Mouse (Mus musculus) ES-Bruce4 (cell line): ENCODE data around the gene Hoxc10. TPM values are rescaled to one million over a fixed set of nuclear protein-coding genes. Genes with fewer than 3 reads are reported as not detected.
A peak's percentile ranks its signal among the peaks of the same experiment; 100 is the strongest.

Experiments
- H3K27ac ChIP-seq: 2 replicates; pipeline ENCODE4 v1.5.1; 2012; ENCODE audit warnings: low read length, inconsistent platforms; ENCODE audit not compliant: insufficient read depth
- H3K27me3 ChIP-seq: 2 replicates; pipeline ENCODE4 v1.6.1; 2012; ENCODE audit warnings: mild to moderate bottlenecking, low read length, inconsistent platforms; ENCODE audit not compliant: control insufficient read depth, poor library complexity, insufficient read depth, severe bottlenecking
- H3K36me3 ChIP-seq: 2 replicates; pipeline ENCODE4 v1.6.1; 2012; ENCODE audit warnings: inconsistent platforms, mild to moderate bottlenecking, low read length, moderate library complexity; ENCODE audit not compliant: control insufficient read depth, poor library complexity, insufficient read depth, severe bottlenecking
- H3K4me1 ChIP-seq: one replicate; pipeline ENCODE4 v1.8.1; 2011; ENCODE audit warnings: low read length; ENCODE audit not compliant: control insufficient read depth, insufficient read depth
- H3K4me3 ChIP-seq: 2 replicates; pipeline ENCODE4 v1.5.1; 2011; ENCODE audit warnings: low read depth, mild to moderate bottlenecking, low read length
- H3K9ac ChIP-seq: 2 replicates; pipeline ENCODE4 v1.6.1; 2012; ENCODE audit warnings: low read depth, mild to moderate bottlenecking, inconsistent platforms; ENCODE audit not compliant: poor library complexity, severe bottlenecking
- H3K9me3 ChIP-seq: replicated peaks from 2 replicates; pipeline ENCODE4 v1.6.1; 2012; ENCODE audit warnings: mild to moderate bottlenecking, low read length, inconsistent platforms; ENCODE audit not compliant: control insufficient read depth, poor library complexity, insufficient read depth, severe bottlenecking
- CTCF ChIP-seq: IDR thresholded peaks from one replicate; pipeline ENCODE4 v1.8.1; 2011; ENCODE audit warnings: low read depth, low read length
- EP300 ChIP-seq: IDR thresholded peaks from 2 replicates; pipeline ENCODE4 v1.6.1; 2011; ENCODE audit warnings: low read depth, low read length; ENCODE audit not compliant: insufficient read depth
- POLR2A ChIP-seq: IDR thresholded peaks from one replicate; pipeline ENCODE4 v1.8.1; 2011; ENCODE audit warnings: low read length; ENCODE audit not compliant: insufficient read depth
- polyA plus RNA-seq: library from polyadenylated mRNA; stranded (reverse); fragments of >200 nt; gene quantifications from 2 replicates; pipeline ENCODE4 v1.2.4, GENCODE M21; 2011; ENCODE audit warnings: low read depth; ENCODE audit not compliant: missing spikeins, insufficient read depth, insufficient read length

The Hoxc10 gene
- polyA plus RNA-seq, 1 experiment: not detected

GRCm38 (mm10) chr15:102950877-102951276 lies 15.7 kb upstream of the Hoxc10 start:
- Histone ChIP-seq H3K4me1 (no peaks in the 10 kb centered on the region), H3K9ac (no peak overlapping the region), H3K9me3 (no peaks in the 10 kb centered on the region), H3K36me3 (no peaks in the 10 kb centered on the region), H3K27ac (no peak overlapping the region), H3K4me3 (no peak overlapping the region), H3K27me3 (peaks cover 63% of the 10 kb centered on the region)
- TF ChIP-seq POLR2A (no peak), CTCF (no peak), EP300 (no peak)

DNA sequence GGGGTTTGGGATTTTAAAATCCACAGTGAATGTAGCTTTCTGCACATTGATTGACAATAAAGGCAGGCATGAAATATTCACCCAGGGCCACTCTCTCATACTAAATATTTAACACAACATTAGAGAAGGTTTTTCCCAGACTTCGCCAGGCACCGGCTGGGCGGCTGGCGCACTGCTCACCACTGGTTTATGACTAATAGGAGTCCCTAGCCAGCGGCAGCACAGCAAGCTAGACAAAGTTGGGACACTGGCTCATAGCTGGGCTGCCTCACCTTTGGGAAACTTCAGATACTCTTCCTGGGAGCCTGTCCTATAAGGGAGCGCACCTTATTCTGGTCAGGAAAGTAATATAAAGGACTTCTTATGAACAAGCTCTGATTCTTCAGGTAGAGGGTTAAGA lies 13.0 kb upstream of the Hoxc10 start:
- Histone ChIP-seq H3K9me3 (no peaks in the 10 kb centered on the region), H3K27ac (no peak overlapping the region), H3K4me1 (no peaks in the 10 kb centered on the region), H3K4me3 (no peak overlapping the region), H3K9ac (no peak overlapping the region), H3K27me3 (peaks cover 75% of the 10 kb centered on the region), H3K36me3 (no peaks in the 10 kb centered on the region)
- no peak for TF ChIP-seq CTCF
- no peak for TF ChIP-seq POLR2A
- no peak for TF ChIP-seq EP300

DNA sequence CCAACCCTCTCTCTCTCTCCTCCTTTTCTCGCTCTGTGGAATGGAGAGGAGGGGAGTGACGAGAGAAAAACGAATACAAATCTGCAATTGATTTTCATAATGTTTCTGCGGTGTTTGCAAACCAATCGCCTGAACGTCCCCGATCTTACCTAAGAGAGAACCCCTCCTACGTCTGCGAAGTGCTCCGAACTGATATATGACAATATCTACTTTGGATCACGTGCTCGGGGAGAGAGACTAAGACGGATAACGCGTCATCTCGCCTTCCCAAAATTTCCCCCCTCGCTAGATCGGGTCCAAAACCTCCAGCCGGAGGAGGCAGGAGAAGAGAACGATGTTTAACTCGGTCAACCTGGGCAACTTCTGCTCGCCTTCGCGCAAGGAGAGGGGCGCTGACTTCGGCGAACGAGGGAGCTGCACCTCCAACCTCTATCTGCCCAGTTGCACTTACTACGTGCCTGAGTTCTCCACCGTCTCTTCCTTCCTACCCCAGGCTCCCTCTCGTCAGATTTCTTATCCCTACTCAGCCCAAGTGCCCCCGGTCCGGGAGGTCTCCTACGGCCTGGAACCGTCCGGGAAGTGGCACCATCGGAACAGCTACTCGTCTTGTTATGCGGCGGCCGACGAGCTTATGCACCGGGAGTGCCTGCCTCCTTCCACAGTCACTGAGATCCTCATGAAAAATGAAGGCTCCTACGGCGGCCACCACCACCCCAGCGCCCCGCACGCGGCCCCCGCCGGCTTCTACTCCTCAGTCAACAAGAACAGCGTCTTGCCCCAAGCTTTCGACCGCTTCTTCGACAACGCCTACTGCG lies 12.2 kb upstream of the Hoxc10 start, which contains the start of gene Hoxc11:
TSS of gene Hoxc11 (plus strand) at position 236 of the 815 bp plus-strand sequence.
- no peak within 1 kb of the TSS for H3K27ac ChIP-seq
- no peaks in the 10 kb centered on the region for H3K36me3 ChIP-seq
- peaks cover 69% of the 10 kb centered on the region for H3K27me3 ChIP-seq
- peak within 1 kb of the TSS; percentile 24; the same call in 1 of the 2 replicates for H3K9ac ChIP-seq
- peak within 1 kb of the TSS; percentile 45 for H3K4me3 ChIP-seq
- H3K4me1 ChIP-seq: no peaks in the 10 kb centered on the region
- H3K9me3 ChIP-seq: no peaks in the 10 kb centered on the region
- TF ChIP-seq CTCF (no peak), EP300 (no peak), POLR2A (no peak)

- Histone ChIP-seq H3K4me1 (no peaks in the 10 kb centered on the region), H3K27me3 (peaks cover 73% of the 10 kb centered on the region), H3K9me3 (no peaks in the 10 kb centered on the region)
Observed at GRCm38 (mm10) chr15:102955007-102955382, 11.6 kb upstream of the Hoxc10 start.

DNA sequence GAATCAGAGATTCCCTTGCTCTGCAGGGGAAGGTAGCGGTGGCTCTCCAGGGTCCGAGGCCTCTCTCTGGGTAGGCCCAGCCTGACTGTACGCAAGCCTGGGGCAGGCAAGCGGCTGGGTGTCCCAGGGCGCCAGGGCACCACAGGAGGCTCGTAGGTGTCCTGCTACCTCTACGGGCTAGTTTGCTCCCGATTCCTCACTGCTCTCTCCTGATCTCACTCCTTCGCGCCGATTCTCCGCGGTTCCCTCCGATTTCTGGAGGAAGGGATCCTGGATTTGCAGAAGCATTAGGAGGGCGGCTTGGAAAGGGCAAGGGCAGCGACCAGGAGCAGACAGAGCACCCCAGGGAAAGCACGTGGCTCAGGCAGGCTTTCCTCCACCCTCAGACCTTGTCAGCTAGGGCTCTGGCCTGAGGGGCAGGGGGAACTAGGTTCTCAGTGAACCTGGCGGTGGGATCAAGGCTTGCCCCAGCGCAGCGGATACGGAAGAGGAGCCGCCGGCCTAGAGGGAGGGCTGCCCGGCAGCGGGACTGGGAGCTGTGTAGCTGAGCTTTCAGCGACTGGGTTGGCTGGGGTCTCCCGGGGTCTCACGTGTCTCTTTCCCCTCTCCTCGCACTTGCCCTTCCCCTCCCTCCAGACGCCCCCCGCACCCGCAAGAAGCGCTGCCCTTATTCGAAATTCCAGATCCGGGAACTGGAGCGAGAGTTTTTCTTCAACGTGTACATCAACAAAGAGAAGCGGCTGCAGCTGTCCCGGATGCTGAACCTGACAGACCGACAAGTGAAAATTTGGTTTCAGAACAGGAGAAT lies 10.6 kb upstream of the Hoxc10 start:
- TF ChIP-seq CTCF (no peak), POLR2A (no peak), EP300 (no peak)
- Histone ChIP-seq H3K4me3 (peak overlapping the region; percentile 41), H3K9me3 (no peaks in the 10 kb centered on the region), H3K27ac (no peak overlapping the region), H3K27me3 (peaks cover 75% of the 10 kb centered on the region), H3K4me1 (no peaks in the 10 kb centered on the region), H3K36me3 (no peaks in the 10 kb centered on the region), H3K9ac (no peak overlapping the region)

More at GRCm38 (mm10) chr15:102955007-102955382, 11.6 kb upstream of the Hoxc10 start:
- TF ChIP-seq POLR2A (no peak), EP300 (no peak), CTCF (no peak)
- Histone ChIP-seq H3K36me3 (no peaks in the 10 kb centered on the region), H3K9ac (peak overlapping the region; percentile 24; the same call in 1 of the 2 replicates), H3K4me3 (peak overlapping the region; percentile 45; the same call in 1 of the 2 replicates), H3K27ac (no peak overlapping the region)

DNA sequence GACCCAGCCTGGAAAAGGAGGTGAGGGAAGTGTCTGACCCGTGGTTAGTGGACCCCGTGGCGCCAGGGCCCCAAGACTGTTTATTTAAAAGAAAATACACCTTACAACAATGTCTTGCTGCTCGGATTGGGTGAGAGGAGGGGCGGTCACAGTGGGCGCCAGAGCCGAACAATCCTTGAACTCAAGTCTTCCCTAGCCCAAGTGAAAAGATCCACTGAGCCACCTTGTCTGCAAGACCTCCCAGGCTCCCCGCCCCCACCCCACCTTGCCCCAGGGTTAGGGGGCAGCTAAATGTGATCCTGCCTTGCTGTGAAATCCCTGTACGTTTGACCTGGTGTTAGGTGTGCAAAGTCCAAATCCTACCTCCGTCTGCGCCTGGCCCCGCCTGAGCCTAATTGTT lies 9.7 kb upstream of the Hoxc10 start:
- TF ChIP-seq EP300: no peak
- no peak for TF ChIP-seq CTCF
- no peak for TF ChIP-seq POLR2A
- Histone ChIP-seq H3K9me3 (no peaks in the 10 kb centered on the region), H3K36me3 (no peaks in the 10 kb centered on the region), H3K27me3 (peaks cover 77% of the 10 kb centered on the region), H3K4me1 (no peaks in the 10 kb centered on the region), H3K9ac (no peak overlapping the region), H3K4me3 (no peak overlapping the region), H3K27ac (no peak overlapping the region)
